Mouse (Mus musculus): Measurements from ENCODE around the gene Slxl1. TPM values are rescaled to one million over a fixed set of nuclear protein-coding genes. Genes with fewer than 3 reads are reported as not detected.

Slxl1 gene
- polyA plus RNA-seq (2021; fragmentation: Nextera tagmentation) = not detected in 2 replicates
- long read RNA-seq, experiment 1 = 0 reads
- long read RNA-seq, experiment 2 = 0 reads

GRCm38 (mm10) chrX:55226576-55226975, at the start of gene Slxl1:
Gene Slxl1, plus strand, starts transcription at chrX:55226876.

